Comparison of ENCODE assay signal across 7 mouse cellular contexts in the genomic region with DNA sequence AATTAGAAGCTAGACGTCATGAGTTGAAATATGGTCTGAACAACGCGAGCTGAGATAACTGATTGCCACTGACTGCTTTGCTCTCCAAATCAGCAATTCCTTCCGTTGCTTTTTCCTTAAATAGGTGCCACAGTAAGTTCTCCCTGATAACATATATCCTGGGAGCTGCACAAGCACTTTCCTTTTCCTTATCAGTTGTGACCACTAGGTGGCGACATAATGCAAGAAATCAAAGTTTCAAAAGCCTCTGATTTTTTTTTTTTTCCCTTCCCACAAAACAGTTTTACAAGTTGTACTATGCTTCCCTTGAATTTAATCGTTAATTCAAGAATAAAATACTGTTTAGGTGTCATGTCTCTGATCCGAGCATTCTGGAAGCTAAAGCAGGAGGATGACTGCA. TPM values are rescaled to one million over a fixed set of nuclear protein-coding genes. Genes with fewer than 3 reads are reported as not detected.
DNase-seq lines count a peak whose midpoint lies in the region; ATAC-seq and TF ChIP-seq lines count a peak whose summit lies in the region.

No protein-coding gene starts in this region.

- H3K4me2 ChIP-seq in kidney, embryonic 14.5 days (replicated peaks; ENCODE audit: low read depth, low read length): no peak overlapping the region
- peak overlapping the region; percentile 21; the same call in 1 of the 2 replicates for H3K4me2 ChIP-seq in heart, embryonic 16.5 days (ENCODE audit: low read depth, low read length)
- no peak overlapping the region for H3K4me2 ChIP-seq in liver, embryonic 14.5 days (ENCODE audit: low read depth)
- H3K4me2 ChIP-seq in stomach, postnatal 0 days (replicated peaks; ENCODE audit: low read depth): no peak overlapping the region

- DNase-seq in kidney, adult 8-10 months: peak; percentile 2 to 22
- peak; percentile 46 for DNase-seq in MEL-GATA-1-ER (ENCODE audit: extremely low read depth, low read depth)
- peak; percentile 33 to 49 for DNase-seq in cerebellum, adult 18-20 months
- DNase-seq in liver, embryonic 14.5 days (ENCODE audit: low read depth in 3 of 3, low spot score in 3 of 3): peak; percentile 3 to 22 (median 10)
- peak; percentile 26 for DNase-seq in stomach, postnatal 0 days (ENCODE audit: low spot score)

- no peak overlapping the region for H3K27ac ChIP-seq in kidney, embryonic 14.5 days (ENCODE audit: low read depth, low read length)
- no peak overlapping the region for H3K27ac ChIP-seq in heart, embryonic 16.5 days (ENCODE audit: low read length)
- no peak overlapping the region for H3K27ac ChIP-seq in liver, embryonic 14.5 days
- no peak overlapping the region for H3K27ac ChIP-seq in stomach, postnatal 0 days (replicated peaks)

- no peaks in the 10 kb centered on the region for H3K9me3 ChIP-seq in kidney, embryonic 14.5 days (ENCODE audit: control insufficient read depth, low read length)
- H3K9me3 ChIP-seq in heart, embryonic 16.5 days (replicated peaks; ENCODE audit: control insufficient read depth, low read length): no peaks in the 10 kb centered on the region
- no peaks in the 10 kb centered on the region for H3K9me3 ChIP-seq in liver, embryonic 14.5 days (ENCODE audit: control insufficient read depth, low read length)
- H3K9me3 ChIP-seq in stomach, postnatal 0 days (ENCODE audit: control insufficient read depth, low read length): no peaks in the 10 kb centered on the region

- no peaks in the 10 kb centered on the region for H3K27me3 ChIP-seq in kidney, embryonic 14.5 days (ENCODE audit: control insufficient read depth, insufficient read depth, low read length)
- no peaks in the 10 kb centered on the region for H3K27me3 ChIP-seq in heart, embryonic 16.5 days (ENCODE audit: control insufficient read depth, insufficient read depth, low read length)
- H3K27me3 ChIP-seq in liver, embryonic 14.5 days (ENCODE audit: control insufficient read depth, insufficient read depth, low read length): no peaks in the 10 kb centered on the region
- no peaks in the 10 kb centered on the region for H3K27me3 ChIP-seq in stomach, postnatal 0 days (ENCODE audit: control insufficient read depth, insufficient read depth, low read length)

- H3K36me3 ChIP-seq in kidney, embryonic 14.5 days (ENCODE audit: control insufficient read depth, insufficient read depth, low read length): no peaks in the 10 kb centered on the region
- no peaks in the 10 kb centered on the region for H3K36me3 ChIP-seq in heart, embryonic 16.5 days (ENCODE audit: control insufficient read depth, insufficient read depth)
- H3K36me3 ChIP-seq in liver, embryonic 14.5 days (replicated peaks; ENCODE audit: control insufficient read depth, insufficient read depth, low read depth): no peaks in the 10 kb centered on the region
- H3K36me3 ChIP-seq in stomach, postnatal 0 days (ENCODE audit: control insufficient read depth, insufficient read depth, low read length): no peaks in the 10 kb centered on the region

- TF ChIP-seq CTCF in liver, embryonic 14.5 days (IDR thresholded peaks at IDR 0.05; ENCODE audit: low read depth): peak; percentile 50; the same call in 1 of the 2 replicates
- peak; percentile 83 for TF ChIP-seq CTCF in stomach, postnatal 0 days (IDR thresholded peaks at IDR 0.05; ENCODE audit: low read depth)

- no peak for TF ChIP-seq EP300 in liver, embryonic 14.5 days (IDR thresholded peaks at IDR 0.05; ENCODE audit: low read depth)
- no peak for TF ChIP-seq EP300 in stomach, postnatal 0 days (optimal IDR thresholded peaks at IDR 0.05)

- 6% methylated on average over 7 of the region's 7 CpGs for WGBS in kidney, embryonic 14.5 days
- WGBS in heart, embryonic 16.5 days: 4% methylated on average over 7 of the region's 7 CpGs
- WGBS in liver, embryonic 14.5 days (ENCODE audit: insufficient replicate concordance): 3% methylated on average over 7 of the region's 7 CpGs
- WGBS in stomach, postnatal 0 days: 5% methylated on average over 7 of the region's 7 CpGs

- no peaks in the 10 kb centered on the region for H3K4me1 ChIP-seq in kidney, embryonic 14.5 days (ENCODE audit: control insufficient read depth, insufficient read depth, low read length)
- H3K4me1 ChIP-seq in heart, embryonic 16.5 days (ENCODE audit: control insufficient read depth, insufficient read depth, low read length): 0 out of 2 replicates have a peak, but pooled peaks cover 2% of the 10 kb centered on the region
- no peaks in the 10 kb centered on the region for H3K4me1 ChIP-seq in liver, embryonic 14.5 days (replicated peaks; ENCODE audit: control insufficient read depth in 2 of 2, insufficient read depth in 2 of 2, low read length in 1 of 2)
- H3K4me1 ChIP-seq in stomach, postnatal 0 days (replicated peaks; ENCODE audit: control insufficient read depth, insufficient read depth): no peaks in the 10 kb centered on the region

- ATAC-seq in kidney, embryonic 14.5 days (ENCODE audit: low FRiP score, low TSS enrichment): no peak
- no peak for ATAC-seq in heart, embryonic 16.5 days (replicated peaks; ENCODE audit: extremely low read depth, insufficient read depth, low FRiP score)
- no peak for ATAC-seq in liver, embryonic 14.5 days (ENCODE audit: insufficient read depth)
- no peak for ATAC-seq in stomach, postnatal 0 days (ENCODE audit: low FRiP score, low TSS enrichment)

- H3K4me3 ChIP-seq in kidney, embryonic 14.5 days (ENCODE audit: low read length): no peak overlapping the region
- no peak overlapping the region for H3K4me3 ChIP-seq in heart, embryonic 16.5 days (ENCODE audit: low read length)
- no peak overlapping the region for H3K4me3 ChIP-seq in liver, embryonic 14.5 days (ENCODE audit: insufficient read depth in 1 of 2, low read depth in 2 of 2, low read length in 2 of 2)
- H3K4me3 ChIP-seq in stomach, postnatal 0 days (ENCODE audit: low read depth, low read length): no peak overlapping the region

- H3K9ac ChIP-seq in kidney, embryonic 14.5 days (ENCODE audit: low read depth, low read length): no peak overlapping the region
- no peak overlapping the region for H3K9ac ChIP-seq in heart, embryonic 16.5 days (ENCODE audit: low read length)
- no peak overlapping the region for H3K9ac ChIP-seq in liver, embryonic 14.5 days (replicated peaks)
- no peak overlapping the region for H3K9ac ChIP-seq in stomach, postnatal 0 days (ENCODE audit: low read length)

RNA-seq across cellular contexts. Expression of a gene that starts 40.8 kb away (rescaled TPM):
- polyA plus RNA-seq in kidney, embryonic 14.5 days (2014; fragmentation: Nextera tagmentation; extraction: Ambion mirVana): 7.8 and 8.2 TPM in 2 replicates
- polyA plus RNA-seq in heart, embryonic 16.5 days (2015; fragmentation: Nextera tagmentation; extraction: Ambion mirVana): 8.7 and 10.4 TPM in 2 replicates
- polyA plus RNA-seq in liver, embryonic 14.5 days (2012; rRNA removed): 0.05 TPM in 1 of 2 replicates, not detected in the other
- polyA plus RNA-seq in liver, embryonic 14.5 days (2014; fragmentation: Nextera tagmentation; extraction: Ambion mirVana): not detected in 2 replicates
- polyA plus RNA-seq in stomach, postnatal 0 days (2015; fragmentation: Nextera tagmentation; extraction: Ambion mirVana): 0.36 and 0.39 TPM in 2 replicates
